Mouse (Mus musculus): ENCODE measurements around the gene Slc25a38.
A peak's percentile ranks its signal among the peaks of the same experiment; 100 is the strongest.

Slc25a38 gene

GRCm38 (mm10) chr9:120110211-120111018 is at the start of gene Slc25a38:
Gene Slc25a38, plus strand, starts transcription at chr9:120110374.
- peak; percentile 96 for DNase-seq

GRCm38 (mm10) chr9:120064317-120064716 is 45.9 kb upstream of the Slc25a38 start:
- DNase-seq = no peak

GRCm38 (mm10) chr9:120067609-120068008 is 42.6 kb upstream of the Slc25a38 start:
- no peak for DNase-seq

GRCm38 (mm10) chr9:120068047-120068446 is 42.1 kb upstream of the Slc25a38 start:
- no peak for DNase-seq

- no peak for DNase-seq
Observed at GRCm38 (mm10) chr9:120069779-120070178, 40.4 kb upstream of the Slc25a38 start, which contains the start of gene Cx3cr1. Gene Cx3cr1, minus strand, starts transcription at chr9:120069879.

- no peak for DNase-seq
Observed at GRCm38 (mm10) chr9:120071251-120071650, 38.9 kb upstream of the Slc25a38 start.

- DNase-seq = peak; percentile 67
Observed at GRCm38 (mm10) chr9:120073169-120073568, 37.0 kb upstream of the Slc25a38 start.

GRCm38 (mm10) chr9:120074516-120074915 is 35.7 kb upstream of the Slc25a38 start:
- DNase-seq = no peak

GRCm38 (mm10) chr9:120078241-120078640 is 31.9 kb upstream of the Slc25a38 start:
- no peak for DNase-seq

GRCm38 (mm10) chr9:120079901-120080300 is 30.3 kb upstream of the Slc25a38 start:
- no peak for DNase-seq

- DNase-seq = no peak
Observed at GRCm38 (mm10) chr9:120080546-120081108, 29.5 kb upstream of the Slc25a38 start.

- no peak for DNase-seq
Observed at GRCm38 (mm10) chr9:120081247-120081646, 28.9 kb upstream of the Slc25a38 start.

- no peak for DNase-seq
Observed at GRCm38 (mm10) chr9:120081967-120082366, 28.2 kb upstream of the Slc25a38 start.

- DNase-seq = no peak
Observed at GRCm38 (mm10) chr9:120082691-120083090, 27.5 kb upstream of the Slc25a38 start.

GRCm38 (mm10) chr9:120083158-120083894 is 26.8 kb upstream of the Slc25a38 start:
- no peak for DNase-seq

GRCm38 (mm10) chr9:120084406-120084805 is 25.8 kb upstream of the Slc25a38 start:
- no peak for DNase-seq

- DNase-seq = no peak
Observed at GRCm38 (mm10) chr9:120089125-120089524, 21.0 kb upstream of the Slc25a38 start.

- DNase-seq = no peak
Observed at GRCm38 (mm10) chr9:120091086-120091485, 19.1 kb upstream of the Slc25a38 start.

- DNase-seq = no peak
Observed at GRCm38 (mm10) chr9:120091696-120092238, 18.4 kb upstream of the Slc25a38 start, which contains the start of gene Ccr8. Gene Ccr8, plus strand, starts transcription at chr9:120092114.

- DNase-seq = no peak
Observed at GRCm38 (mm10) chr9:120093701-120094100, 16.5 kb upstream of the Slc25a38 start.

- no peak for DNase-seq
Observed at GRCm38 (mm10) chr9:120095886-120096285, 14.3 kb upstream of the Slc25a38 start.

- no peak for DNase-seq
Observed at GRCm38 (mm10) chr9:120098682-120099081, 11.5 kb upstream of the Slc25a38 start.

GRCm38 (mm10) chr9:120099304-120099703 is 10.9 kb upstream of the Slc25a38 start:
- DNase-seq = no peak

Measured in cerebellum, adult 11-12 months (tissue).